Mouse (Mus musculus) intestine, embryonic 14.5 days (tissue): ENCODE results near the gene Slc8a3. TPM values are rescaled to one million over a fixed set of nuclear protein-coding genes. Genes with fewer than 3 reads are reported as not detected.

Experiments used
- ATAC-seq: fragments of 200-750 bp; cut with Nextera tagmentation; replicated peaks from 2 replicates; pipeline ENCODE4 v1.8.0; 2017; ENCODE audit warnings: low read depth, moderate number of reproducible peaks, moderate TSS enrichment, moderate library complexity; ENCODE audit not compliant: low FRiP score, low TSS enrichment
- DNase-seq: peaks from one replicate; pipeline ENCODE4 v3.0.0-alpha.2; 2018; ENCODE audit warnings: low spot score
- H3K27ac ChIP-seq: fragments of 300-500 bp; sonication (generic); 2 replicates; pipeline ENCODE4 v1.5.1; 2014; ENCODE audit warnings: low read depth, mild to moderate bottlenecking, control low read depth
- H3K27me3 ChIP-seq: fragments of 300-500 bp; sonication (generic); replicated peaks from 2 replicates; pipeline ENCODE4 v1.6.1; 2014; ENCODE audit warnings: low read length, control low read depth; ENCODE audit not compliant: control insufficient read depth, insufficient read depth
- H3K36me3 ChIP-seq: fragments of 300-500 bp; sonication (generic); 2 replicates; pipeline ENCODE4 v1.6.1; 2014; ENCODE audit warnings: low read length, control low read depth; ENCODE audit not compliant: control insufficient read depth, insufficient read depth
- H3K4me1 ChIP-seq: fragments of 300-500 bp; sonication (generic); replicated peaks from 2 replicates; pipeline ENCODE4 v1.6.1; 2014; ENCODE audit warnings: low read length, control low read depth, mixed read lengths; ENCODE audit not compliant: control insufficient read depth, insufficient read depth
- H3K4me2 ChIP-seq: fragments of 300-500 bp; sonication (generic); 2 replicates; pipeline ENCODE4 v1.6.1; 2014; ENCODE audit warnings: low read length
- H3K4me3 ChIP-seq: fragments of 300-500 bp; sonication (generic); 2 replicates; pipeline ENCODE4 v1.5.1; 2014; ENCODE audit warnings: low read depth, low read length, control low read depth, mixed read lengths
- H3K9ac ChIP-seq: fragments of 300-500 bp; sonication (generic); 2 replicates; pipeline ENCODE4 v1.6.1; 2014; ENCODE audit warnings: mild to moderate bottlenecking, low read length
- H3K9me3 ChIP-seq: fragments of 300-500 bp; sonication (generic); 2 replicates; pipeline ENCODE4 v1.6.1; 2016; ENCODE audit warnings: low read length, control low read depth; ENCODE audit not compliant: control insufficient read depth
- WGBS: fragments of 180-500 bp; shearing (Covaris S2); extraction: QIAGEN DNeasy Blood & Tissue Kit; methylation state at CpG from one replicate; pipeline ENCODE4 v1.1.7; 2014; 5-methylcytosine and 5-hydroxymethylcytosine counted together
- polyA plus RNA-seq: library from polyadenylated mRNA; unstranded; fragments of >200 nt; fragmentation: Nextera tagmentation; extraction: Ambion mirVana; gene quantifications from 2 replicates; pipeline ENCODE4 v1.2.1, GENCODE M21; 2014

Gene Slc8a3
- polyA plus RNA-seq, 1 experiment from 2014 or later = 0.55 TPM

DNA sequence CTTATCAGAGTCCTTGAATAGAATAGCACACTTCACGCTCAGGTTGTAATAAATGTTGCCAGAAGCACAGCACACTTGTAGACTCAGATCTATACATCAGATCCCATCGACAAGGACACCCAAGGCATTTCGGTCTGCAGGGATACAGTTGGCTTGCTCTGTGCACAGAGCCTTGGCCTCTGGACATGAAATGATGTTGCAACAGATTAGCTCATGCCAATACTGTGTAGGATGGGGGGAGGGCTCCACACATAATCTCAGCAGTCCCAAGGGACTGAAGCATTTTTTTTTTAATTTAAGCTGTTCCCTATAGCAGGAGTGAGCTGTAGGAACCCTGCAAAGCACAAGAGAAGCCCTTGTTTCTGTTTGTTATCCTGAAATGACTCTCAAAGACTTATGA is 74.8 kb downstream of the Slc8a3 start:
- Histone ChIP-seq H3K27me3 (no peaks in the 10 kb centered on the region), H3K4me3 (no peak overlapping the region), H3K9ac (no peak overlapping the region), H3K9me3 (no peaks in the 10 kb centered on the region), H3K4me2 (no peak overlapping the region), H3K36me3 (no peaks in the 10 kb centered on the region), H3K4me1 (no peaks in the 10 kb centered on the region), H3K27ac (no peak overlapping the region)
- DNase-seq = no peak
- WGBS = 86% methylated on average over 3 of the region's 3 CpGs
- no peak for ATAC-seq

DNA sequence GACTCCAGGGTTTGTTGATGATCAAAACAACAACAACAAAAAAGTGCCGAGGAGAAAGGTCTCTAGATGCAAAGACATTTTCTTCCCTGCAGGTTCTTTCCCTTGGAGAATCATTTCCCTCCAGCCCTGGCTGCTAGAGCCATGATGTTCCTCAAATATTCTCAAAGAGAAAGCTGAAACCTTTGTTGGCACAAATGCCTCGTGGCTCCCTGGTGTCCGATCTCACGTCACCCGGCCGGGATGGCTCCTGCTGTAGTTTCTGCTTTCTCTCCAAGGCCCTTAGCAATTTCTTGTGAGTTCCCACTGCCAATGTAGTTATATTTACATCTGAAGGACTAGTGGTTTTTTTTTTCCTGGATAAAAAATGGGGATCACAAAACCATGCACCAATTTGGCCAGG is 87.6 kb downstream of the Slc8a3 start:
- WGBS = 69% methylated on average over 6 of the region's 6 CpGs
- Histone ChIP-seq H3K9ac (no peak overlapping the region), H3K27me3 (no peaks in the 10 kb centered on the region), H3K9me3 (no peaks in the 10 kb centered on the region), H3K27ac (no peak overlapping the region), H3K4me2 (no peak overlapping the region), H3K36me3 (no peaks in the 10 kb centered on the region), H3K4me3 (no peak overlapping the region), H3K4me1 (no peaks in the 10 kb centered on the region)
- no peak for ATAC-seq
- DNase-seq = no peak

DNA sequence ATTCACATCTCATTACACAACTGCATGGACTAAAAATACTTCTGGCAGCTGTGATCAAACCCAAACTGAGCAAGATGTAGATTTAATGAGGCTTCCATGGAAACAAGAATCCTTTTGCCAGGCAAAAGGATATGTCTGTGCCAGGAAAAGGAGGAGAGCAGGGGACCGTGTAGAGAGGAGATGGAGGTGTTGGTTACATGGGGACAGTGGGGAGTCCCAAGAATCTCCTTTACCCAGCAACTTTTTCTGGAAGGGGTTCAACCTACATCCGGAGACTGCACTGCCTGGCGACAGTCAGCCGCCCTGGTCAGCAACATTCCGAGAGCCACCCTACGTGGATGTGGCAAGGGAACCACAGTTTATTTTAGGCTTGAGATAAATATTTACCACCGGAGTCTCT is 88.0 kb downstream of the Slc8a3 start:
- no peak for DNase-seq
- Histone ChIP-seq H3K4me3 (no peak overlapping the region), H3K4me2 (no peak overlapping the region), H3K27ac (no peak overlapping the region), H3K4me1 (no peaks in the 10 kb centered on the region), H3K36me3 (no peaks in the 10 kb centered on the region), H3K9me3 (no peaks in the 10 kb centered on the region), H3K9ac (no peak overlapping the region), H3K27me3 (no peaks in the 10 kb centered on the region)
- no peak for ATAC-seq
- 50% methylated on average over 7 of the region's 7 CpGs for WGBS

DNA sequence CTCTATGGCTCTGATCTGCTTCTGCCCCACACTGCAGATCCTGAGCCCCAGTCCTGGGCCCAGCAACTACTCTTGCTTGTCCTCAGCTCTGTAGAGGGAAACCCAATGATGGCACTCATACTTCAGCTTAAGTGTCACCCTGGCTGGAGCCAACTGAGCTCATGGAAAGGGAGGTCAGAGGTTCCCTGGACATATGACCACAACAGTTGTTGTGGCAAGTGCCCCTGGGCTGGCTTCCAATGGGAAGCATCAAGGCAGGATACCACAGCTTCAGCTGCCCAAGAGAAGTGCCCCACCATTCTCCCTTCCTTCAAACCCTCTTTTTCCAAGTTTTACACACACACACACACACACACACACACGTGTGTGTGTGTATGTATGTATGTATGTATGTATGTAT is 88.5 kb downstream of the Slc8a3 start:
- Histone ChIP-seq H3K27me3 (no peaks in the 10 kb centered on the region), H3K36me3 (no peaks in the 10 kb centered on the region), H3K4me3 (no peak overlapping the region), H3K9ac (no peak overlapping the region), H3K4me1 (no peaks in the 10 kb centered on the region), H3K9me3 (no peaks in the 10 kb centered on the region), H3K4me2 (no peak overlapping the region), H3K27ac (no peak overlapping the region)
- no peak for ATAC-seq
- 53% methylated on average over 1 of the region's 1 CpGs for WGBS
- no peak for DNase-seq

DNA sequence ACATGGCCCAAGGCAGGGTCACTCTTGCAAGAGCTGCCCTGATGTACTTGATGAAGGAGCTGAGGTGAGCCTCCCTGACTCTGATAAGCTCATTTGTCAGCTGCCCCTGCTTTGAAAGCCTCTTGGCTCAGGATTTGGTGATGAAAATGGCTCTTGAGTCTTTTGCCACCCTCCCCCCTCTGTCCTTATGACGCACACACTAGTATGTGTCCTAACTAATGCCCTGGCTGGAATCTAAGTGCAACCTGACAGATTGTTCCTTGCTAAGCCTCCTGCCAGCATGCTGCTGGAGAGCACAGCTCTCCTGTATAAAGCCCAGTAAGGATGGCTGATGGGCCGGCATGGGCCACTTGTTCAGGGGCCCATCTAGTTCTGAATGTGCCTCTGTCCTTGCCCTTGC is 91.3 kb downstream of the Slc8a3 start:
- H3K4me1 ChIP-seq = no peaks in the 10 kb centered on the region
- H3K4me2 ChIP-seq = no peak overlapping the region
- H3K9ac ChIP-seq = no peak overlapping the region
- 83% methylated on average over 2 of the region's 2 CpGs for WGBS
- ATAC-seq (no peak), DNase-seq (no peak)
- H3K4me3 ChIP-seq = no peak overlapping the region
- H3K9me3 ChIP-seq = no peaks in the 10 kb centered on the region
- H3K27ac ChIP-seq = no peak overlapping the region
- H3K27me3 ChIP-seq = no peaks in the 10 kb centered on the region
- no peaks in the 10 kb centered on the region for H3K36me3 ChIP-seq

DNA sequence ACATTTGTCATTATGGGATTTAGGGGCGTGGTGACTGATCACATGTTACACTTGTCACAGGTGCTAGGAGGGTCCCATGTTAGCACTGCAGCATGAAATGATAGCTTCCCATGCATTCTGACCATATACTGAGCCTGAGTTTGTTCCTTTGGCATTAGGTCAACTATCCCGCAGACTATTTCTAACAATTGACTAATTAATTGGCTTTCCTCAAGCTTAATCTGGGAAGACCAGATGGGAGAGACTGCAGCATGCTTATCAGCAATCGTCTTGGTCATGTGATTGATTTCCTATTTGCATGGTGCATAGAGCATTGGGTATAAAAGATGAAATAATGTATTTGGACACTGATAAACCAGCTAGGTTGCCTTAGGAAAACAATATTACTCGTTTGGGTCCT is 91.9 kb downstream of the Slc8a3 start:
- Histone ChIP-seq H3K9ac (no peak overlapping the region), H3K4me3 (no peak overlapping the region), H3K4me2 (no peak overlapping the region), H3K4me1 (no peaks in the 10 kb centered on the region), H3K36me3 (no peaks in the 10 kb centered on the region), H3K27ac (no peak overlapping the region), H3K9me3 (no peaks in the 10 kb centered on the region), H3K27me3 (no peaks in the 10 kb centered on the region)
- no peak for DNase-seq
- ATAC-seq = no peak
- WGBS = 72% methylated on average over 4 of the region's 4 CpGs

DNA sequence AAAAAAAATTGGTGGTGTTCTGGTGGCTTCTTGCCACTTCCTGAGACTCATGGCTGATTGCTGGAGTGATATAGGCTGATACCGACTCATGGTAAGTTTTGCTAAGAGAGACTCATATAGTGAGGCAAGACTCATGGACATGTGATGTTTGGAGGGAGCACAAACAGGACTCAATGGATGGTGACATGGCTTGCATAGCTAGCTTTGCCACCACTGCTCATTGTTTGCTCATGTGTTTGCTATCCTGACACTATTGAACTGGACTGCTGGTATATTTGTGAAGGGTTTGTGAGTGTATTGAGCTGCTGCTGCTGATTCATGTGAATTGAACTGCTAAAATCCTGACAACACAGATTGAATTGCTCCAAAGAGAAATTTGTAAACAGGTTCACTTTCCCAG is 95.8 kb downstream of the Slc8a3 start:
- Histone ChIP-seq H3K9me3 (no peaks in the 10 kb centered on the region), H3K4me2 (no peak overlapping the region), H3K27me3 (no peaks in the 10 kb centered on the region), H3K4me3 (no peak overlapping the region), H3K27ac (no peak overlapping the region), H3K9ac (no peak overlapping the region), H3K36me3 (no peaks in the 10 kb centered on the region), H3K4me1 (no peaks in the 10 kb centered on the region)
- ATAC-seq (no peak), DNase-seq (no peak)
- WGBS = 91% methylated on average over 1 of the region's 1 CpGs

DNA sequence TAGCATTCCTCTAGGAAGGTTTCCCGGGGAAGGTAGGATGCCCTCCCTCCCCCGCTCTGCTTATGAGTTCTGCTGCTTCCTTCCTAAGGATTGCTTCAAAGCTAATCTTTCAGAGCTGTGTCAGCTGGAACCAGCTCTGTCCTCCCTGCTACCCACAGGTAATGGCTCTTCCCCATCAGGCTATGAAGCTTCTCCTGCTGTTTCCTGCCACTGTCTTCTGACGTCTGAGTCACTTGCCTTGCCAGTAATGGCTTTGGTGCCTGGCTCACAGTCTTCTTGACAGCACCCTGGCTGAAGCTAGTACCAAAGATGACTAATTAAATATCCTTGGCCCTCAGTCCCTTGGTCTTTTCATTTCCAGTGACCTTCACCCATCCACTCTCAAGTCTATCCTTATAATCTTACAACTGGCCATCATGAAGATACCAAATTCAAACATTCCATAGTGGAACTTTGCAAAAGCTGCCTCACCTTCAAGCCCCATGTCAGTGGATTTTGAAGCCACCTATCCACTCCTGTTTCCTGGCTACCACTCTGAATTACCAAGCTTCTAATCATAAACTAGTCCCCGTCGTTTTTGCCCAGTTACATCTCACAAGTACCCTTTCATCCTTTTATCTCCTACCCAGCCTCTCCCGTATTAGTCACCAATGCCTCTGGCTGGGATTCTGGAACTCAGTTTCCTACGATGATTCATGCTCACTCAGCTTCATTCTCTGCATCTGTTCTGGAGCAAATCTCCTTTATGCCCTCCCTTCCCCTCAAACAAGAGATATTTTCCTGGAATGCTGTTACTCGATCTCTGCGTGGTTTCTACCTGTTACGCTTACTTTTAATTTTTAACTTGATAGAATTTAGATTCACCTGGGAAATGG is 97.3 kb downstream of the Slc8a3 start:
- H3K27me3 ChIP-seq = no peaks in the 10 kb centered on the region
- DNase-seq = no peak
- no peak for ATAC-seq
- H3K9me3 ChIP-seq = no peaks in the 10 kb centered on the region
- no peak overlapping the region for H3K4me2 ChIP-seq
- H3K4me3 ChIP-seq = no peak overlapping the region
- H3K4me1 ChIP-seq = no peaks in the 10 kb centered on the region
- H3K36me3 ChIP-seq = no peaks in the 10 kb centered on the region
- H3K9ac ChIP-seq = no peak overlapping the region
- 86% methylated on average over 10 of the region's 10 CpGs for WGBS
- no peak overlapping the region for H3K27ac ChIP-seq

DNA sequence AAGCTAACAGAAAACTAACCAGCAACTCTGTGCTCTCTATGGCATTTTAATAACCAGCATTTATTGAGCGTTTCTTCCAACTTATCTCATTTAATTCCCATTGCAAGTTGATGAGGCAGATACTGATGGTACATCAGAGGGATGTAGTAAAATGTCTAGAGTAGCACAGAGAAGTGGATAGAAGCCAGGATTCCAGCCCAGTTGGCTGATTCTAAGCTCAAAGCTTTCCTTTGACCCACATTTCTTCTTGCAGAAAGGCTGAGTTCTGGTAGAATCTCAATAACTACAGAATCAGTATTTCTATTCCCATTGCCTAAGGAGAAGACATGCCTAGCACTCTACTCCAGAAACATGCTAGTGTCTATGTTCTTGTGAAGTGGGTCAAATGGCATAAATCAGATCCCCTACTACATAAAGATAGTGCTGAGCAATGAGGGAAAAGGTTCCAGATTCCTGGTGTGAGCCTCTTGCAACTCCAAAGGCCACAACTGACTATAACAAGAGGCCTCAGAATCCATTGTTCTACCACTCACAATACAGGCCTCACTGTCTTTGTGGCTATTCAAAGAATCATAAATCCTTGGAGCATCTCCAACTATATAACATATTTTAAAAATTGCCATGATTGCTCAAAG is 99.1 kb downstream of the Slc8a3 start:
- no peaks in the 10 kb centered on the region for H3K27me3 ChIP-seq
- H3K27ac ChIP-seq = no peak overlapping the region
- H3K4me3 ChIP-seq = no peak overlapping the region
- no peak for ATAC-seq
- no peaks in the 10 kb centered on the region for H3K4me1 ChIP-seq
- no peak overlapping the region for H3K9ac ChIP-seq
- DNase-seq = no peak
- no peaks in the 10 kb centered on the region for H3K9me3 ChIP-seq
- 90% methylated on average over 1 of the region's 1 CpGs for WGBS
- no peak overlapping the region for H3K4me2 ChIP-seq
- H3K36me3 ChIP-seq = no peaks in the 10 kb centered on the region
